Mouse (Mus musculus) heart, embryonic 12.5 days (tissue): ENCODE results near the gene Lamb2. TPM values are rescaled to one million over a fixed set of nuclear protein-coding genes. Genes with fewer than 3 reads are reported as not detected.

ENCODE experiments used
- ATAC-seq: fragments of 200-750 bp; cut with Nextera tagmentation; 2 replicates; pipeline ENCODE4 v1.8.0; 2017; ENCODE audit warnings: moderate TSS enrichment, moderate library complexity; ENCODE audit not compliant: insufficient number of reproducible peaks, low FRiP score
- H3K27ac ChIP-seq: fragments of 300-500 bp; sonication (generic); 2 replicates; pipeline ENCODE4 v1.5.1; 2016; ENCODE audit warnings: mild to moderate bottlenecking, moderate library complexity; ENCODE audit not compliant: poor library complexity, severe bottlenecking
- H3K27me3 ChIP-seq: fragments of 300-500 bp; sonication (generic); replicated peaks from 2 replicates; pipeline ENCODE4 v1.6.1; 2016; ENCODE audit warnings: mild to moderate bottlenecking, moderate library complexity
- H3K36me3 ChIP-seq: fragments of 300-500 bp; sonication (generic); 2 replicates; pipeline ENCODE4 v1.6.1; 2016; ENCODE audit warnings: mild to moderate bottlenecking, moderate library complexity
- H3K4me1 ChIP-seq: fragments of 300-500 bp; sonication (generic); replicated peaks from 2 replicates; pipeline ENCODE4 v1.6.1; 2016; ENCODE audit warnings: mild to moderate bottlenecking
- H3K4me2 ChIP-seq: fragments of 300-500 bp; sonication (generic); 2 replicates; pipeline ENCODE4 v1.6.1; 2016; ENCODE audit warnings: mild to moderate bottlenecking, moderate library complexity
- H3K4me3 ChIP-seq: fragments of 300-500 bp; sonication (generic); 2 replicates; pipeline ENCODE4 v1.5.1; 2016; ENCODE audit warnings: mild to moderate bottlenecking
- H3K9ac ChIP-seq: fragments of 300-500 bp; sonication (generic); 2 replicates; pipeline ENCODE4 v1.6.1; 2016; ENCODE audit warnings: mild to moderate bottlenecking, moderate library complexity
- H3K9me3 ChIP-seq: fragments of 300-500 bp; sonication (generic); replicated peaks from 2 replicates; pipeline ENCODE4 v1.6.1; 2016; ENCODE audit warnings: mild to moderate bottlenecking, moderate library complexity
- WGBS: fragments of 180-500 bp; shearing (Covaris S2); methylation state at CpG from one replicate; pipeline ENCODE4 v1.1.7; 2016; 5-methylcytosine and 5-hydroxymethylcytosine counted together
- polyA plus RNA-seq: library from polyadenylated mRNA; unstranded; fragments of >200 nt; fragmentation: Nextera tagmentation; extraction: Ambion mirVana; gene quantifications from 2 replicates; pipeline ENCODE4 v1.2.1, GENCODE M21; 2016

Gene Lamb2
- 67.2 and 68.6 TPM in 2 replicates for polyA plus RNA-seq

- H3K9ac ChIP-seq: peak within 1 kb of the TSS; percentile 85
- ATAC-seq: peak; percentile 52
- H3K4me3 ChIP-seq: peak within 1 kb of the TSS; percentile 61
- H3K4me1 ChIP-seq: peaks cover 27% of the 10 kb centered on the region
- H3K36me3 ChIP-seq: peaks cover 34% of the 10 kb centered on the region
- H3K9me3 ChIP-seq: no peaks in the 10 kb centered on the region
- H3K27me3 ChIP-seq: no peaks in the 10 kb centered on the region
- 10% methylated on average over 10 of the region's 10 CpGs for WGBS
- H3K27ac ChIP-seq: peak within 1 kb of the TSS; percentile 86
- peak within 1 kb of the TSS; percentile 90 for H3K4me2 ChIP-seq
Observed at GRCm38 (mm10) chr9:108479721-108480351, at the start of gene Lamb2. TSS of gene Lamb2 (plus strand) at chr9:108479736.

- WGBS: 42% methylated on average over 32 of the region's 32 CpGs
- H3K27me3 ChIP-seq: no peaks in the 10 kb centered on the region
Observed at GRCm38 (mm10) chr9:108431431-108432067, 48.0 kb upstream of the Lamb2 start.

GRCm38 (mm10) chr9:108436182-108436581 is 43.4 kb upstream of the Lamb2 start, which contains the start of gene BC048562:
TSS of gene BC048562 (plus strand) at chr9:108436482.
- no peaks in the 10 kb centered on the region for H3K36me3 ChIP-seq
- WGBS: 71% methylated on average over 3 of the region's 3 CpGs
- H3K27ac ChIP-seq: no peak within 1 kb of the TSS
- ATAC-seq: no peak
- H3K4me1 ChIP-seq: peaks cover 20% of the 10 kb centered on the region
- no peaks in the 10 kb centered on the region for H3K27me3 ChIP-seq
- H3K9ac ChIP-seq: no peak within 1 kb of the TSS
- no peak within 1 kb of the TSS for H3K4me3 ChIP-seq
- no peak within 1 kb of the TSS for H3K4me2 ChIP-seq
- no peaks in the 10 kb centered on the region; the same call in 1 of the 2 replicates for H3K9me3 ChIP-seq

More at GRCm38 (mm10) chr9:108431431-108432067, 48.0 kb upstream of the Lamb2 start:
- H3K4me2 ChIP-seq: peak overlapping the region; percentile 71
- no peaks in the 10 kb centered on the region; the same call in 1 of the 2 replicates for H3K9me3 ChIP-seq
- peaks cover 6% of the 10 kb centered on the region for H3K4me1 ChIP-seq
- no peak overlapping the region for H3K27ac ChIP-seq
- H3K9ac ChIP-seq: peak overlapping the region; percentile 43; the same call in 1 of the 2 replicates
- ATAC-seq: no peak
- H3K4me3 ChIP-seq: peak overlapping the region; percentile 40
- H3K36me3 ChIP-seq: no peaks in the 10 kb centered on the region

- Histone ChIP-seq H3K4me3 (no peak overlapping the region), H3K9me3 (no peaks in the 10 kb centered on the region; the same call in 1 of the 2 replicates), H3K27ac (no peak overlapping the region), H3K36me3 (no peaks in the 10 kb centered on the region), H3K27me3 (no peaks in the 10 kb centered on the region), H3K4me1 (peaks cover 22% of the 10 kb centered on the region), H3K9ac (no peak overlapping the region), H3K4me2 (no peak overlapping the region)
- WGBS: 85% methylated on average over 6 of the region's 6 CpGs
- no peak for ATAC-seq
Observed at GRCm38 (mm10) chr9:108439176-108439575, 40.4 kb upstream of the Lamb2 start.

- Histone ChIP-seq H3K9ac (no peak overlapping the region), H3K36me3 (no peaks in the 10 kb centered on the region), H3K27me3 (no peaks in the 10 kb centered on the region), H3K27ac (no peak overlapping the region; the same call in 1 of the 2 replicates), H3K4me2 (no peak overlapping the region), H3K4me3 (no peak overlapping the region), H3K4me1 (peaks cover 25% of the 10 kb centered on the region), H3K9me3 (no peaks in the 10 kb centered on the region; the same call in 1 of the 2 replicates)
- WGBS: 63% methylated on average over 5 of the region's 5 CpGs
- no peak for ATAC-seq
Observed at GRCm38 (mm10) chr9:108440485-108440884, 39.1 kb upstream of the Lamb2 start.

- Histone ChIP-seq H3K4me3 (no peak overlapping the region), H3K9me3 (no peaks in the 10 kb centered on the region), H3K27ac (no peak overlapping the region), H3K27me3 (no peaks in the 10 kb centered on the region), H3K4me1 (peaks cover 31% of the 10 kb centered on the region), H3K36me3 (no peaks in the 10 kb centered on the region), H3K4me2 (no peak overlapping the region), H3K9ac (no peak overlapping the region)
- WGBS: 62% methylated on average over 11 of the region's 11 CpGs
- no peak for ATAC-seq
Observed at GRCm38 (mm10) chr9:108441236-108441919, 38.2 kb upstream of the Lamb2 start.

GRCm38 (mm10) chr9:108445125-108445524 is 34.4 kb upstream of the Lamb2 start:
- Histone ChIP-seq H3K27ac (no peak overlapping the region), H3K9me3 (no peaks in the 10 kb centered on the region), H3K4me2 (no peak overlapping the region), H3K4me1 (peaks cover 50% of the 10 kb centered on the region), H3K36me3 (peaks cover 19% of the 10 kb centered on the region), H3K9ac (no peak overlapping the region), H3K27me3 (no peaks in the 10 kb centered on the region), H3K4me3 (no peak overlapping the region)
- WGBS: 63% methylated on average over 9 of the region's 9 CpGs
- ATAC-seq: no peak

GRCm38 (mm10) chr9:108449860-108450259 is 29.7 kb upstream of the Lamb2 start:
- peaks cover 59% of the 10 kb centered on the region for H3K4me1 ChIP-seq
- peak overlapping the region; percentile 97 for H3K27ac ChIP-seq
- peak overlapping the region; percentile 67 for H3K4me3 ChIP-seq
- peak overlapping the region; percentile 84 for H3K4me2 ChIP-seq
- no peaks in the 10 kb centered on the region for H3K27me3 ChIP-seq
- WGBS: 34% methylated on average over 4 of the region's 4 CpGs
- H3K36me3 ChIP-seq: peaks cover 19% of the 10 kb centered on the region
- H3K9me3 ChIP-seq: no peaks in the 10 kb centered on the region
- ATAC-seq: peak; percentile 15; the same call in 1 of the 2 replicates
- H3K9ac ChIP-seq: peak overlapping the region; percentile 62

GRCm38 (mm10) chr9:108450292-108451169 is 29.0 kb upstream of the Lamb2 start:
- peak overlapping the region; percentile 84 for H3K9ac ChIP-seq
- WGBS: 41% methylated on average over 21 of the region's 21 CpGs
- no peaks in the 10 kb centered on the region for H3K9me3 ChIP-seq
- H3K4me1 ChIP-seq: peaks cover 56% of the 10 kb centered on the region
- H3K4me3 ChIP-seq: peak overlapping the region; percentile 67
- H3K4me2 ChIP-seq: peak overlapping the region; percentile 84
- no peaks in the 10 kb centered on the region for H3K27me3 ChIP-seq
- peak; percentile 75 for ATAC-seq
- peaks cover 19% of the 10 kb centered on the region for H3K36me3 ChIP-seq
- H3K27ac ChIP-seq: peak overlapping the region; percentile 97

- ATAC-seq: no peak
- 54% methylated on average over 6 of the region's 6 CpGs for WGBS
Observed at GRCm38 (mm10) chr9:108451170-108451493, 28.4 kb upstream of the Lamb2 start.

More at GRCm38 (mm10) chr9:108451170-108451493, 28.4 kb upstream of the Lamb2 start:
- Histone ChIP-seq H3K4me1 (peaks cover 50% of the 10 kb centered on the region), H3K4me2 (peak overlapping the region; percentile 84), H3K36me3 (peaks cover 19% of the 10 kb centered on the region), H3K27ac (peak overlapping the region; percentile 97), H3K9ac (peak overlapping the region; percentile 84), H3K9me3 (no peaks in the 10 kb centered on the region), H3K27me3 (no peaks in the 10 kb centered on the region), H3K4me3 (peak overlapping the region; percentile 67)
